Mouse (Mus musculus): Measurements from ENCODE around the gene Cdk15. TPM values are rescaled to one million over a fixed set of nuclear protein-coding genes. Genes with fewer than 3 reads are reported as not detected.

Cdk15 gene
- polyA plus RNA-seq, 1 experiment from 2014 or later: 0.08 TPM

DNA sequence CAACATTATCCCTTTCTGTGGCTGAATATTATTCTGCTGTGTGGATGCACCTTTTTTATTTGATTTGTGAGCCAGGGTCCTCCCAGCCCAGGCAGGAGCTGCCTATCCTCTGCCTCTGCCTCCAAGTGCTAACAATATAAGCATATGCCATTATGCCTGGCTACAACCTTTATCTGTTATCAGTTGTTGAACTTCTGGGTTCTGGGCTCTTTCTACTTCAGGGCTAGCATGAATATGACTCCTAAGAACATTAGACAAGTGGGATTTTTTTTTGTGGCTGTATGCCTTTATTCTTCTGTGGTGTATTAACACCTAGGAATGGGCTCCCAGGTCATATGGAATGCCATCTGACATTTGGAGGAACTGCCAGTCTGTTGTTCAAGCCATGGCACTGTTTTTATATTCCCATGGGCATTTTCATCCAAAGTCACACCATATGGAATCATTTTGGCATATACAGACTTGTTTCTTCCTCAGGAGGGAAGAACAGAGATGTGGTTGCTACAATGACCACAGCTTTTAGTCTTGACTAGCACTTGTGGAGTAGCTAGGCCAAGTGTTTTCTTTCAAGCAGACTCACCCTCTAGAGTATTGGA is 113.7 kb downstream of the Cdk15 start:
- Histone ChIP-seq H3K27ac (no peak overlapping the region), H3K9me3 (replicated peaks) (no peaks in the 10 kb centered on the region), H3K4me1 (peaks cover 39% of the 10 kb centered on the region), H3K27me3 (ENCODE audit: low read depth, poor library complexity, severe bottlenecking) (peaks cover 9% of the 10 kb centered on the region; the same call in 1 of the 2 replicates), H3K36me3 (no peaks in the 10 kb centered on the region), H3K4me3 (no peak overlapping the region)
- no peak for DNase-seq (ENCODE audit: low spot score)

DNA sequence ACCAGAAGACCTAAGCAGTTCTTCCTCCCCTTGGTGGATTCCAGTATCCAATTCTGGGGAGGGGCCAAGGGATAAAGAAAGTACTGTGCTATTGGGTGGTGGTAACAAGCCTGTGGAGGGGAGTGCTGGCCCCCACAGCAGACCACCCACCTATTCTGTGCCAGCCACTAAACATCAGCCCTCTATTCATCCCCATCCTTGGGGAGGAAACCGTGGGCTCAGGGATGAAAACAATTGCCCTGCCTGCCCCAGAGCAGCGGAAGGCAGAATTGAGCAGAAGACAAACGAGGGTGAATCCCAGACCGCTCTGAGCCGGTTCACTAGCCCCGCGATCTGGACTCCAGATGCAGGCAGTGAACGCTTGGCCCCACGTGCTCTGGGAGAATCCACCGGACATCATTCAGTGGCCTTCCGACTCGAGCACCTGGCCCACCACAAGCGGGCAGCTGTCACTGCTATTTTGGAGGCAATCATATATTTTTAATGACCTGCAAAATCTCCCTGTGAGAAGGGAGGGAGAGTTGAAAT is 119.4 kb downstream of the Cdk15 start:
- peak overlapping the region; percentile 79 for H3K27ac ChIP-seq
- no peaks in the 10 kb centered on the region for H3K36me3 ChIP-seq
- WGBS: 4% methylated on average over 13 of the region's 13 CpGs
- H3K27me3 ChIP-seq (ENCODE audit: low read depth, poor library complexity, severe bottlenecking): no peaks in the 10 kb centered on the region
- peaks cover 30% of the 10 kb centered on the region for H3K4me1 ChIP-seq
- DNase-seq (ENCODE audit: low spot score): peak; percentile 75
- H3K4me3 ChIP-seq: peak overlapping the region; percentile 20; the same call in 1 of the 2 replicates
- no peaks in the 10 kb centered on the region for H3K9me3 ChIP-seq (replicated peaks)

DNA sequence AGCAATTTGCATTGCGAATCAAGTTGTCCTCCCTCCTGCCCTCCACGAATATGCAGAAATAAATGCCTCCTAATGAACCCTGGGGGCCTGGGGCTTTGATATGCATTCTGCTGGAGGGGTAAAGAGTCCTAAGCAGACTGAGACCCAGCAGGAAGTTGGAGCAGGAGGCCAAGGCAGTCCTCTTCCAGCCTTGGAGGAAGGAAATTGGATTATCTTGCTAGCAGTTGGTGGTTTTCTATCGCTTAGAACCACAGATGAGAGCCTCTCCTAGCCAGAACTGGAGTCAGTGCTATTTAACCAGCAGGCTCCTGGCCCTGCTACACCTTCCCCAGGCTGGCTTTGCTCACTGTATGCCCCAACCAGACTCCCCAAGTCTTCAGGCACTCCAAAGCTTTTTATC is 119.9 kb downstream of the Cdk15 start:
- Histone ChIP-seq H3K36me3 (no peaks in the 10 kb centered on the region), H3K27me3 (ENCODE audit: low read depth, poor library complexity, severe bottlenecking) (no peaks in the 10 kb centered on the region), H3K4me3 (0 out of 2 replicates have a peak overlapping the region, but pooled peaks have one; percentile 20), H3K4me1 (peaks cover 30% of the 10 kb centered on the region), H3K27ac (peak overlapping the region; percentile 79), H3K9me3 (replicated peaks) (no peaks in the 10 kb centered on the region)
- no peak for DNase-seq (ENCODE audit: low spot score)
- 11% methylated on average over 3 of the region's 3 CpGs for WGBS

DNA sequence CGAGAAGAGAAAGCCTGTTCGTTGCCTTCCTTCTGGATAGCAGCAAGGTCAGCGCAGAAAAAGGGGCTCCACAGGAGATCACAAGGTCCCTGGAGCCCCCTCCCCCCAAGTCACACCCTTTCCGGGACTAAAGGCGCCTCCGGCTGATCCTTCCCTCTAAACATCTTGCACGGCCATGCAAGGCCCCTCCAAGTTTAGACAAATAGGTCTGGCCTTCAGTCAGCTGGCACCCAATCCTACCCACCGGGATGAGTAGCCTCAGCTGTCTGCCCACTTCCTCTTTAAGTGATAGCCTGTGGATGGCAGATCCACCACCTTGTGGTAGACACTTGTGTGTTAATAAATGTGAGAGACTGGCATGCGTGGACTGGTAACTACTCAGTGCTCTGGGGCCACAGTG is 120.6 kb downstream of the Cdk15 start:
- Histone ChIP-seq H3K4me1 (peaks cover 32% of the 10 kb centered on the region), H3K4me3 (no peak overlapping the region), H3K27me3 (ENCODE audit: low read depth, poor library complexity, severe bottlenecking) (no peaks in the 10 kb centered on the region), H3K36me3 (no peaks in the 10 kb centered on the region), H3K27ac (no peak overlapping the region), H3K9me3 (replicated peaks) (no peaks in the 10 kb centered on the region)
- DNase-seq (ENCODE audit: low spot score): no peak
- 69% methylated on average over 9 of the region's 9 CpGs for WGBS

DNA sequence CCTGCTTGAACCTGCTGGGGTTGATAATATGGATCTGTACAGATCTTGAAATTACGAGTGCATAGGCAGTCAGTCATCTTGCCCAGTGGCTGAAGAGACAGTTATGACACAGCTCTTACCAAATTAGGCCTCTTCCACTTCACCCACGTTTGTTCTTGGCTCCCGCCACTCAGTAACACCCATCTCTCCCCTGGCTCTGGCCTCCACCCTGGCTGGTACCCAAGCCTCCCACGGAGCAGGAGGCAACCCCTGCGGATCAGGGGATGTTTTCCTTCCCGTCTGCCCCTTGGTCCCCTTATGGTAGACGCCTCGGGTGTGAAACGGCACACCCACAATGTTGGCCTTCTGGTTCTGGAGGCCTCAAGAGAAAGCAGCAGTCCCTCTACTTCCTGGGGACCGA is 124.2 kb downstream of the Cdk15 start:
- DNase-seq (ENCODE audit: low spot score): no peak
- H3K9me3 ChIP-seq (replicated peaks): no peaks in the 10 kb centered on the region
- no peak overlapping the region for H3K4me3 ChIP-seq
- 47% methylated on average over 10 of the region's 10 CpGs for WGBS
- no peak overlapping the region for H3K27ac ChIP-seq
- peaks cover 41% of the 10 kb centered on the region for H3K4me1 ChIP-seq
- H3K27me3 ChIP-seq (ENCODE audit: low read depth, poor library complexity, severe bottlenecking): no peaks in the 10 kb centered on the region
- H3K36me3 ChIP-seq: no peaks in the 10 kb centered on the region

DNA sequence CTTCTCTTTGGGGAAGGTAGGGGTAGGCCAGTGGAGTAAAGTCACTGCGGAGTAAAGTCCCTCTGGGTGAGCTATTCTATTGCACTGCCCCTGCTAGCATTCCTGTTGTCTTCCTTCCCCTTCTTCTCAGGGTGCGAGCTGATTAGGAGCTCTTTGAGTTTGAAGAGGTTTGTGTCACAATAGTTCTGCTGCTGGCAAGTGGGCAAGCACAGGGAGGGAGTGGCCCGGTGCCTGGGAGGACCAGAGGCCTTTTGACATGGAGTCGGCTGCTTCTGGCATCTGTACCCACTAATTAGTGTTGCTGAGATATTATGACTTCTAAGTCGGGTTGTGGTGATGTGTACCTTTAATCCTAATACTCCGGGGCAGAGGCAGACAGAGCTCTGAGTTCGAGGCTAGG is 124.8 kb downstream of the Cdk15 start:
- no peaks in the 10 kb centered on the region for H3K9me3 ChIP-seq (replicated peaks)
- no peak overlapping the region for H3K27ac ChIP-seq
- WGBS: 78% methylated on average over 7 of the region's 7 CpGs
- peaks cover 36% of the 10 kb centered on the region for H3K4me1 ChIP-seq
- no peaks in the 10 kb centered on the region for H3K27me3 ChIP-seq (ENCODE audit: low read depth, poor library complexity, severe bottlenecking)
- no peaks in the 10 kb centered on the region for H3K36me3 ChIP-seq
- H3K4me3 ChIP-seq: no peak overlapping the region
- no peak for DNase-seq (ENCODE audit: low spot score)

DNA sequence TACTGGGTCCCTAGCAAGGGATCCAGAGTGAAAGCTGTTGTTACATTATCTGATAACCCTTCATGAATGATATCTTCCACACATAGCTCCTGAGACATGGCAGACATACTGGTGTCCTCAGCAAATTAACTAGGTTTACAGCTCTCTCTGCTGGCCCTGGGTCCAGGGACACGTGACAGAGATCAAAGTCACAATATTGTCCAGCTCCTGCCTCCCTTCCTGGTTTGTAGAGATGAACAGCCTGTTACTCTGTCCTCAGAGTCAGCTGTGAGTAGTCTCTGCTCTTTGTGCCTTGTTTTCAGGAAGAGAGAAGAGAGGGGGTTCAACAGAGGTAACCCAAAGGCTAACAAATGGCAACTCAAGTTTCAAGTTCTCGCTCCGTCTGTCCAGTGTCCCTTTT is 125.8 kb downstream of the Cdk15 start:
- H3K27ac ChIP-seq: no peak overlapping the region
- DNase-seq (ENCODE audit: low spot score): no peak
- no peaks in the 10 kb centered on the region for H3K9me3 ChIP-seq (replicated peaks)
- 67% methylated on average over 3 of the region's 3 CpGs for WGBS
- H3K27me3 ChIP-seq (ENCODE audit: low read depth, poor library complexity, severe bottlenecking): no peaks in the 10 kb centered on the region
- H3K4me1 ChIP-seq: peaks cover 28% of the 10 kb centered on the region
- H3K36me3 ChIP-seq: no peaks in the 10 kb centered on the region
- no peak overlapping the region for H3K4me3 ChIP-seq

DNA sequence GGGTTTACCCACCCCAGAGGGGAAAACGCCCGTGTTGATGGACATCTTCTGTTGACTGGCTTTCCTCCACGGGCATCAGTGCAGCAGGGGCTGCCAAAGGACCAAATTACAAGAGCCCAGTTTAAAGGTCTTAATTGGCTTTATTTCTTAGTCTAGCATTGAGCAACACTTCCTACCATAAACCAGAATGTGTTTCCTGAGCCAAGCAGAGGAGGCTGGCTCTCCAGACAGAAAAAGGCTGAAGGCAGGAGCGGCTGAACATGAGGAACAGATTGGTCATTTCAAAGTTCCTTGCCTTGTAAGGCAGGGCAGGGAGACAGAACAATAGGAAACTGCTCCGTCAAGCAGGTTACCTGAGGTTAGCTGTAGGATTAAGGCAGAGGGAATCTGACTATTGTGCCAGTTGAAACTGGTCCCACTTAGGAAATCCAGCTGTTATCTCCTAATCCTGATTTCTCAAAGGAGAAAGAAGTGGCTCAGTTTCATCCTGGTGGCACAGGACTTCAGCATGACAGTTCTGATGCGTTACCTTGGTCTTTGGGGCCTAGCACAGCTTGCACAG is 126.4 kb downstream of the Cdk15 start:
- Histone ChIP-seq H3K9me3 (replicated peaks) (no peaks in the 10 kb centered on the region), H3K4me1 (peaks cover 32% of the 10 kb centered on the region), H3K4me3 (no peak overlapping the region), H3K36me3 (no peaks in the 10 kb centered on the region), H3K27ac (peak overlapping the region; percentile 19; the same call in 1 of the 2 replicates), H3K27me3 (ENCODE audit: low read depth, poor library complexity, severe bottlenecking) (no peaks in the 10 kb centered on the region)
- no peak for DNase-seq (ENCODE audit: low spot score)
- WGBS: 79% methylated on average over 6 of the region's 6 CpGs

DNA sequence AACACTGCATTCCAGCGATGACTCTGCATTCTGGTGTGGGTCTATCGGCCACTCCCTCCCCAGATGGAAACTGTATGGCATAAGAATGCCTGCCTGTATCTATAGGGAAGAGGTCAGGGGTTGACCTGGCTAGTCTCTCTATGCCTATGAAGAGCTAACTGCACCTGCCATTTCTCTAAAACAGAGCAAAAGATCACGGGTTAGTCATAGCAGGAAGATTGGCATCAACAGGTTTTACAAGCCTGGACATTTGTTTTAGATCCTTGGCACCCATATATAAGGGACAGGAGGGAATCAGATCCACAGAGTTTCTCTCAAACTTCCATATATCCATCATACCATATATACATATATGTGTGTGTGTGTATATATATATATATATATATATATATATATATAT is 127.7 kb downstream of the Cdk15 start:
- WGBS: 91% methylated on average over 3 of the region's 3 CpGs
- H3K27ac ChIP-seq: no peak overlapping the region
- no peaks in the 10 kb centered on the region for H3K9me3 ChIP-seq (replicated peaks)
- H3K4me3 ChIP-seq: no peak overlapping the region
- peaks cover 25% of the 10 kb centered on the region for H3K4me1 ChIP-seq
- no peak for DNase-seq (ENCODE audit: low spot score)
- H3K36me3 ChIP-seq: no peaks in the 10 kb centered on the region
- no peaks in the 10 kb centered on the region for H3K27me3 ChIP-seq (ENCODE audit: low read depth, poor library complexity, severe bottlenecking)

DNA sequence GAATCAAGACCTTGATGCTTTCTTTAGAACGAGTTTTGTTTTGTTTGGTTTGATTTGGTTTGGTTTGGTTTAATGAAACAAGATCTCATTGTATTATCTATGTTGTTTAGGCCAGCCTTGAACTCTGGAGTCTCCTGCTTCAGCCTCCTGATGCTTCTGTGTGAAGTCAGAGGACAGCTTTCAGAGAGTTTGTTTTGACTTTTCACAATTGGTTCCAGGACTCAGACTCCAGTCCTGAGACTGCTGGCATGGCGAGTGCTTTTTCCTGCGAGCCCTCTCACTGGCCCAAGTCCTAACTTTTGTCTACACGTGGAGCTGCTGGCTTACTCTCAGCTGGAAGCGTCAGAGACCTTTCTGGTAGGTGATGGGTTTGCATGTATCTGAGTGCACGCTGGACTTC is 128.9 kb downstream of the Cdk15 start:
- DNase-seq (ENCODE audit: low spot score): no peak

DNA sequence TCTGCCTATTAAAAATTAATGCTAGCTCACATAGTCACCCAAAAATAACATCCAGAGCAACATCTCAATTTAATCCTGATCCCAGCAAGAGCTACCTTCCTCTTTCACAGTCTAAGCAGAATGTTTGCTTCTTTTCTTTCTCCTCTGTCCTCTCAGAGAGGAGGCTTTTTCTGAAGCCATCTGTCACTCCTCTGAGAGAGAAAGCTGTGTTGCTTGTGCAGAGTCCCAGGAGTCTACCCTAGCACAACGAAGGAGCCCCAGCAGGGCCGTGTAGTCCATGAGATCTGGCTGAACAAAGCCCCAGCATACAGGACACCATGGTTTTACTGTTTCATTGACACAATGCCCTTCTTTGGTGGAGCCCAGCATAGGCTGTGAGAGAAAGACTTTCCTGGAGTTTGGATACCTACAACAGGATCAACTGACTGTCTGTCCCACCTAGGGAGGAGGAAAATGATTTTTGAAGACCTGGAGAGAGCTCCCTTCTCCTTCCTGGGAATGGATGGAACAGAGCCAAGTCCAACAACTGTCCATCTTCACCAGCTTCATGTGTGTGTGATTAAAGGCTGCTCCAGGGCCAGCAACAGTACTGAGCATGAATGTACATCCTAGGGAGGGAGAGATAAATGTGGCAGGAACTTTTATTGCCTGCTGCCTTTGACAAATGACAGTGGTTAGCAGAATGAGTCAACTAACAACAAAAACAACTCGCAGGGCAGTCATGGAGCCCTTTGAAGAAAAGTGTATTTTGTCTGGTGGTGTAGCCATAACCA is 131.0 kb downstream of the Cdk15 start:
- H3K4me3 ChIP-seq: no peak overlapping the region

More for the DNA sequence above, 128.9 kb downstream of the Cdk15 start:
- Histone ChIP-seq H3K4me3 (no peak overlapping the region), H3K4me1 (peaks cover 25% of the 10 kb centered on the region), H3K9me3 (replicated peaks) (no peaks in the 10 kb centered on the region), H3K36me3 (no peaks in the 10 kb centered on the region), H3K27ac (no peak overlapping the region), H3K27me3 (ENCODE audit: low read depth, poor library complexity, severe bottlenecking) (no peaks in the 10 kb centered on the region)
- WGBS: 88% methylated on average over 6 of the region's 6 CpGs

DNA sequence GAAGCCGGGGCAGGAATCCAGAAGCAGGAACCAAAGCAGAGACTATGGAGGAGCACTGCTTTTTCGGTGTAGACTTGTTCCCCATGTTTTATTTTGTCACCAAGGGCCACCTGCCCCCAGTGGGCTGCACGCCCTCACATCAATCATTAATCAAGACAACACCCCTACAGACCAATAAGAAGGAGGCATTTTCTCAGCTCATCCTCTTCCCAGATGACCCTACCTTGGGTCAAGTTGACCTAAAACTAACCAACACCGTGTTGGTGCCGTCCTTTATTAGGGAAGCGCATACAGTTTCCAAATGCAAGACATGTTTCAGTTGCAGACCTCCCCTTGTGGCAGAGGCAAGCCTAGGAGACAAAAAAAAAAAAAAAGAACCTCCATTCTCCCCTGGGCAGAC is 132.5 kb downstream of the Cdk15 start:
- Histone ChIP-seq H3K4me3 (no peak overlapping the region), H3K27me3 (ENCODE audit: low read depth, poor library complexity, severe bottlenecking) (no peaks in the 10 kb centered on the region), H3K36me3 (no peaks in the 10 kb centered on the region), H3K4me1 (peaks cover 8% of the 10 kb centered on the region), H3K9me3 (replicated peaks) (no peaks in the 10 kb centered on the region), H3K27ac (no peak overlapping the region)
- 90% methylated on average over 6 of the region's 6 CpGs for WGBS
- DNase-seq (ENCODE audit: low spot score): no peak

More for the DNA sequence above, 131.0 kb downstream of the Cdk15 start:
- H3K27me3 ChIP-seq (ENCODE audit: low read depth, poor library complexity, severe bottlenecking): no peaks in the 10 kb centered on the region
- no peaks in the 10 kb centered on the region for H3K36me3 ChIP-seq
- H3K4me1 ChIP-seq: peaks cover 12% of the 10 kb centered on the region
- no peaks in the 10 kb centered on the region for H3K9me3 ChIP-seq (replicated peaks)
- DNase-seq (ENCODE audit: low spot score): no peak
- no peak overlapping the region for H3K27ac ChIP-seq
- WGBS: 44% methylated on average over 3 of the region's 3 CpGs

DNA sequence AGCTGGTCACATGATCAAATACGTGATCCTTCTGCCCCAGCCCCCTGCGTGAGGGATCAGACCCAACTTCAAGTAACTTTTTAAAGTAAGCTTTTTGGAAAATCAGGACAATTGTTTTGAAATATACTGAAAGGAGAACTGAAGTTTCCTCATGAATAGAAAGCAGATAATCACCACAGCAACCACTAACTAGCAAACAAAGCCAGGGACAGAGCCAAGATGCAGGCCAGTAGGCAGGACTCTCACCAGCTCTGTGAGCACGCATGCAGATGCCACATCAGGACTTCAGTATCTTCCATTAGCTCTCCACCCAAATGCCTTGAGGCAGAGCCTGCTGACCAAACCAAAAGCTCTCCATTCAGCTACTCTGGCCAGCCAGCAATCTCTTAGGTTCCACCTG is 135.0 kb downstream of the Cdk15 start:
- no peak for DNase-seq (ENCODE audit: low spot score)
- no peak overlapping the region for H3K27ac ChIP-seq
- WGBS: 78% methylated on average over 3 of the region's 3 CpGs

More for the DNA sequence above, 135.0 kb downstream of the Cdk15 start:
- Histone ChIP-seq H3K36me3 (no peaks in the 10 kb centered on the region), H3K9me3 (replicated peaks) (no peaks in the 10 kb centered on the region), H3K27me3 (ENCODE audit: low read depth, poor library complexity, severe bottlenecking) (no peaks in the 10 kb centered on the region), H3K4me1 (peaks cover 30% of the 10 kb centered on the region), H3K4me3 (no peak overlapping the region)
